Mouse (Mus musculus): ENCODE data around the gene Cntrob. TPM values are rescaled to one million over a fixed set of nuclear protein-coding genes. Genes with fewer than 3 reads are reported as not detected.

The Cntrob gene
- total RNA-seq, 2 experiments from 2014 or later: 14.8 to 17.9 TPM

- DNase-seq: no peak
These were observed 25.8 kb downstream of the Cntrob start for GRCm38 (mm10) chr11:69297799-69298198.

GRCm38 (mm10) chr11:69295286-69295685, 28.3 kb downstream of the Cntrob start:
- DNase-seq: no peak

GRCm38 (mm10) chr11:69291111-69291510, 32.5 kb downstream of the Cntrob start:
- DNase-seq: no peak

GRCm38 (mm10) chr11:69277267-69277666, 46.3 kb downstream of the Cntrob start:
- DNase-seq: no peak

- DNase-seq: peak; percentile 21
These were observed 47.5 kb downstream of the Cntrob start for GRCm38 (mm10) chr11:69276081-69276480.

GRCm38 (mm10) chr11:69275650-69276049, 47.9 kb downstream of the Cntrob start:
- no peak for DNase-seq

GRCm38 (mm10) chr11:69272122-69272740, 51.3 kb downstream of the Cntrob start:
- DNase-seq: peak; percentile 87

GRCm38 (mm10) chr11:69269575-69269974, 54.0 kb downstream of the Cntrob start:
- peak; percentile 81 for DNase-seq

GRCm38 (mm10) chr11:69268100-69268499, 55.5 kb downstream of the Cntrob start:
- no peak for DNase-seq

- peak; percentile 39 for DNase-seq
These were observed 56.2 kb downstream of the Cntrob start for GRCm38 (mm10) chr11:69267341-69267740.

- DNase-seq: peak; percentile 58
These were observed 57.3 kb downstream of the Cntrob start for GRCm38 (mm10) chr11:69266253-69266652.

GRCm38 (mm10) chr11:69265410-69265809, 58.2 kb downstream of the Cntrob start:
- DNase-seq: no peak

- no peak for DNase-seq
These were observed 59.3 kb downstream of the Cntrob start for GRCm38 (mm10) chr11:69264276-69264675.

GRCm38 (mm10) chr11:69260111-69260510, 63.5 kb downstream of the Cntrob start:
- no peak for DNase-seq

- peak; percentile 62 for DNase-seq
These were observed 65.3 kb downstream of the Cntrob start for GRCm38 (mm10) chr11:69258287-69258686.

- no peak for DNase-seq
These were observed 65.8 kb downstream of the Cntrob start for GRCm38 (mm10) chr11:69257807-69258206.

GRCm38 (mm10) chr11:69257072-69257471, 66.5 kb downstream of the Cntrob start:
- DNase-seq: no peak

- no peak for DNase-seq
These were observed 68.8 kb downstream of the Cntrob start for GRCm38 (mm10) chr11:69254808-69255207.

GRCm38 (mm10) chr11:69253131-69253530, 70.4 kb downstream of the Cntrob start:
- DNase-seq: no peak

- no peak for DNase-seq
These were observed 71.6 kb downstream of the Cntrob start for GRCm38 (mm10) chr11:69251953-69252352.

GRCm38 (mm10) chr11:69251135-69251842, 72.3 kb downstream of the Cntrob start:
- DNase-seq: no peak

GRCm38 (mm10) chr11:69250106-69250505, 73.5 kb downstream of the Cntrob start:
- DNase-seq: no peak
